Mouse (Mus musculus): ENCODE results near the gene Slc44a1. TPM values are rescaled to one million over a fixed set of nuclear protein-coding genes. Genes with fewer than 3 reads are reported as not detected.

The Slc44a1 gene
- polyA plus RNA-seq, 1 experiment = 0.07 TPM

DNA sequence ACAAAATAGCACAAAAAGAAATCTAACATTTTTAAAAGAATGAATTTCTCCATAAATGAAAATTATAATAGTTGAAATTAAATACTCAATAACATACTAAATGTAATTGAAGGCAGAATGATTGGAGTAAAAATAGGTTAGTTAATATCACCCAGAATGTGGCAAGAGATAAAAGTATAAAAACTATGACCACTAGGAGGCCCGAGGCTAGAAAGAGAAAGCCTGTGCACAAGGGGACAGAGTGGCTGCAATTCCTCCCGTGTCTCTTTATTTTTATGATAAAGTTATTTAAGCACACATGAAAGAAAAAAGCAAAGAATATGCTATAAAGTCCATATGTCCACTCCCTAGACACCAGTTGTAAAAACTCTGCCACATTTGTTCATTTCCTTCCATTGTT lies 17.4 kb upstream of the Slc44a1 start:
- TF ChIP-seq TAL1 (IDR thresholded peaks at IDR 0.05; ENCODE audit: low read length) (no peak), GATA1 (IDR thresholded peaks at IDR 0.05; ENCODE audit: low read length) (no peak)
- H3K4me3 ChIP-seq (replicated peaks) = no peak overlapping the region

GRCm38 (mm10) chr4:53427120-53427519 lies 13.1 kb upstream of the Slc44a1 start:
- TF ChIP-seq TAL1 (IDR thresholded peaks at IDR 0.05; ENCODE audit: low read length) = no peak
- TF ChIP-seq GATA1 (IDR thresholded peaks at IDR 0.05; ENCODE audit: low read length) = no peak
- Histone ChIP-seq H3K27me3 (ENCODE audit: control insufficient read depth) (no peaks in the 10 kb centered on the region), H3K4me1 (ENCODE audit: control insufficient read depth) (peaks cover 23% of the 10 kb centered on the region), H3K36me3 (ENCODE audit: control insufficient read depth) (no peaks in the 10 kb centered on the region), H3K4me3 (replicated peaks) (no peak overlapping the region), H3K9me3 (ENCODE audit: control insufficient read depth, low read length) (peaks cover 3% of the 10 kb centered on the region)

More for the DNA sequence above, 17.4 kb upstream of the Slc44a1 start:
- no peaks in the 10 kb centered on the region for H3K36me3 ChIP-seq (ENCODE audit: control insufficient read depth)
- no peaks in the 10 kb centered on the region for H3K27me3 ChIP-seq (ENCODE audit: control insufficient read depth)
- peaks cover 3% of the 10 kb centered on the region for H3K9me3 ChIP-seq (ENCODE audit: control insufficient read depth, low read length)
- no peaks in the 10 kb centered on the region for H3K4me1 ChIP-seq (ENCODE audit: control insufficient read depth)

DNA sequence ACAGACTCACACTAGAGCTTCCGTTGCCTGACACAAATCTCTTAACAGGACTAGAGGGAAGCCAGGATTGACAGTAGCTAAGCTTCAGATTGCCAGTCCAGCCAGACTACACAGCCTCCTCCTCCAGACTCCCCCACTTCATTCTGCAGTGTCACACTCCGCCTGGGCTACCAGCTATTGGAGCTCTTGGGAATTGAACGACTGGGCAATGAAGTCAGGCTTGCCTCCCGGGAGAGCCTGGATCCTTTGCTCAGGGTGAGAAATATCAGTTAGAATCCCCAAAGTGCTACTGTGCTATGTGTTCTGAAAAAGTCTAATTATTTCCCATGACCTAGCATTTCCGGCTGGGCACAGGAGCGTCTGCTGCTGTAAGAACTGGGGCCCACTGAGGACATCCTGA lies 9.7 kb upstream of the Slc44a1 start:
- H3K4me3 ChIP-seq (replicated peaks) = no peak overlapping the region
- no peaks in the 10 kb centered on the region for H3K27me3 ChIP-seq (ENCODE audit: control insufficient read depth)
- TF ChIP-seq TAL1 (IDR thresholded peaks at IDR 0.05; ENCODE audit: low read length) (no peak), GATA1 (IDR thresholded peaks at IDR 0.05; ENCODE audit: low read length) (no peak)
- no peaks in the 10 kb centered on the region for H3K36me3 ChIP-seq (ENCODE audit: control insufficient read depth)
- H3K4me1 ChIP-seq (ENCODE audit: control insufficient read depth) = peaks cover 35% of the 10 kb centered on the region
- H3K9me3 ChIP-seq (ENCODE audit: control insufficient read depth, low read length) = no peaks in the 10 kb centered on the region

GRCm38 (mm10) chr4:53431585-53432234 lies 8.5 kb upstream of the Slc44a1 start:
- peaks cover 39% of the 10 kb centered on the region for H3K4me1 ChIP-seq (ENCODE audit: control insufficient read depth)
- no peak overlapping the region for H3K4me3 ChIP-seq (replicated peaks)
- no peaks in the 10 kb centered on the region for H3K36me3 ChIP-seq (ENCODE audit: control insufficient read depth)
- TF ChIP-seq GATA1 (IDR thresholded peaks at IDR 0.05; ENCODE audit: low read length) = peak; percentile 57
- TF ChIP-seq TAL1 (IDR thresholded peaks at IDR 0.05; ENCODE audit: low read length) = peak; percentile 80
- H3K27me3 ChIP-seq (ENCODE audit: control insufficient read depth) = no peaks in the 10 kb centered on the region
- no peaks in the 10 kb centered on the region for H3K9me3 ChIP-seq (ENCODE audit: control insufficient read depth, low read length)

DNA sequence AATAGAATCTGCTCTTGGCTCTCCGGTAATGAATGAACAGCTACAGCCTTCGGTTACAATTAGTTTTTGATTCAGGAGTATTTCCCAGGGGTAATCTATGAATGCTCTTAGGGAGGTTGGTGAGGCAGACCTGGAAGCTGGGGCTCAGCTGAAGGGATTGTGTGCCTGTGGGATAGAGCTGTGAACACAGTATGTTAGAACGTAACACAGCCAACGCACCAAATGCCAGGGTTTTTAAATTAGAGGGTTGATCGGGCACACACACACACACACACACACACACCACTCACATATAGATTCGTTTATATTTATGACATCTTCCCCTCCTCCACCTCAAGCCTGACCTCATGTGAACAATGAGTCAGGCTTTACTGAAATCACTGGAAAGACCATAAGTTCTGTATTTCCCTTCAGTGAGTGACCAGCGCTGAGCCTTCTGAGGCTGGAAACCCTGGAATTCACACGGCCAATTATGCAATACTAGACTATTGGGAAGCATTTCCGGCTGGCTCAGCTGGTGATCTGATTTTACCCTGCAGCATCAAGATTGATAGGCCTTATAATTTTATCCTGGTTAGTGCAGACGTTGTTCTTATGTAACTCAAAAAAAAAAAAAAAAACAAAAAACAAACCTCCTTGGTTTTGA lies 3.0 kb upstream of the Slc44a1 start:
- TF ChIP-seq TAL1 (IDR thresholded peaks at IDR 0.05; ENCODE audit: low read length) (no peak), GATA1 (IDR thresholded peaks at IDR 0.05; ENCODE audit: low read length) (no peak)
- H3K4me3 ChIP-seq (replicated peaks) = no peak overlapping the region
- no peaks in the 10 kb centered on the region for H3K36me3 ChIP-seq (ENCODE audit: control insufficient read depth)
- H3K9me3 ChIP-seq (ENCODE audit: control insufficient read depth, low read length) = peaks cover 3% of the 10 kb centered on the region; the same call in 1 of the 2 replicates
- H3K4me1 ChIP-seq (ENCODE audit: control insufficient read depth) = peaks cover 51% of the 10 kb centered on the region
- peaks cover 27% of the 10 kb centered on the region for H3K27me3 ChIP-seq (ENCODE audit: control insufficient read depth)

- no peaks in the 10 kb centered on the region for H3K36me3 ChIP-seq (ENCODE audit: control insufficient read depth)
- H3K9me3 ChIP-seq (ENCODE audit: control insufficient read depth, low read length) = peaks cover 3% of the 10 kb centered on the region; the same call in 1 of the 2 replicates
- H3K27me3 ChIP-seq (ENCODE audit: control insufficient read depth) = peaks cover 39% of the 10 kb centered on the region
- peaks cover 44% of the 10 kb centered on the region for H3K4me1 ChIP-seq (ENCODE audit: control insufficient read depth)
- TF ChIP-seq GATA1 (IDR thresholded peaks at IDR 0.05; ENCODE audit: low read length) (no peak), TAL1 (IDR thresholded peaks at IDR 0.05; ENCODE audit: low read length) (no peak)
- no peak overlapping the region for H3K4me3 ChIP-seq (replicated peaks)
Observed at GRCm38 (mm10) chr4:53438386-53438785, 1.8 kb upstream of the Slc44a1 start.

- Histone ChIP-seq H3K27me3 (ENCODE audit: control insufficient read depth) (peaks cover 44% of the 10 kb centered on the region), H3K4me1 (ENCODE audit: control insufficient read depth) (peaks cover 44% of the 10 kb centered on the region), H3K9me3 (ENCODE audit: control insufficient read depth, low read length) (peaks cover 3% of the 10 kb centered on the region; the same call in 1 of the 2 replicates), H3K36me3 (ENCODE audit: control insufficient read depth) (no peaks in the 10 kb centered on the region), H3K4me3 (replicated peaks) (peak overlapping the region; percentile 75)
- TF ChIP-seq TAL1 (IDR thresholded peaks at IDR 0.05; ENCODE audit: low read length) (no peak), GATA1 (IDR thresholded peaks at IDR 0.05; ENCODE audit: low read length) (no peak)
Observed at GRCm38 (mm10) chr4:53438836-53439480, 1.3 kb upstream of the Slc44a1 start.

- H3K4me3 ChIP-seq (replicated peaks) = peak overlapping the region; percentile 75
- TF ChIP-seq TAL1 (IDR thresholded peaks at IDR 0.05; ENCODE audit: low read length) (no peak), GATA1 (IDR thresholded peaks at IDR 0.05; ENCODE audit: low read length) (no peak)
- peaks cover 44% of the 10 kb centered on the region for H3K4me1 ChIP-seq (ENCODE audit: control insufficient read depth)
- peaks cover 3% of the 10 kb centered on the region; the same call in 1 of the 2 replicates for H3K9me3 ChIP-seq (ENCODE audit: control insufficient read depth, low read length)
- H3K36me3 ChIP-seq (ENCODE audit: control insufficient read depth) = no peaks in the 10 kb centered on the region
- H3K27me3 ChIP-seq (ENCODE audit: control insufficient read depth) = peaks cover 51% of the 10 kb centered on the region
Observed at GRCm38 (mm10) chr4:53439636-53440009, 590 bp upstream of the Slc44a1 start.
